Mouse (Mus musculus) ES-Bruce4 (cell line): Measurements from ENCODE around the gene Il13.

ENCODE experiments used
- CTCF ChIP-seq: IDR thresholded peaks from one replicate; pipeline ENCODE4 v1.8.1; 2011; ENCODE audit warnings: low read depth, low read length
- EP300 ChIP-seq: IDR thresholded peaks from 2 replicates; pipeline ENCODE4 v1.6.1; 2011; ENCODE audit warnings: low read depth, low read length; ENCODE audit not compliant: insufficient read depth

GRCm38 (mm10) chr11:53662794-53663674 lies 28.5 kb upstream of the Il13 start:
- TF ChIP-seq CTCF (no peak), EP300 (no peak)
